Mouse (Mus musculus) hematopoietic multipotent progenitor cell, adult 10-12 weeks (in vitro differentiated cells): Measurements from ENCODE around the gene Etv6. TPM values are rescaled to one million over a fixed set of nuclear protein-coding genes. Genes with fewer than 3 reads are reported as not detected.

Experiments
- polyA plus RNA-seq: library from polyadenylated mRNA; stranded (reverse); fragments of >175 nt; gene quantifications from 2 replicates; pipeline ENCODE4 v1.2.3, GENCODE M21; 2012; ENCODE audit warnings: low replicate concordance

Gene Etv6
- 95.1 and 274 TPM in 2 replicates for polyA plus RNA-seq

GRCm38 (mm10) chr6:134035490-134036405 lies at the start of gene Etv6:
Etv6 (plus strand) TSS chr6:134035700.

Other genes with a start within 250 kb of the Etv6 start
- gene Kap, start 181.9 kb upstream of the Etv6 start, polyA plus RNA-seq = not detected in 2 replicates